Mouse (Mus musculus): ENCODE data around the gene Fahd2a. TPM values are rescaled to one million over a fixed set of nuclear protein-coding genes. Genes with fewer than 3 reads are reported as not detected.

The Fahd2a gene
- polyA plus RNA-seq, 1 experiment from 2014 or later, result 35.8 TPM

DNA sequence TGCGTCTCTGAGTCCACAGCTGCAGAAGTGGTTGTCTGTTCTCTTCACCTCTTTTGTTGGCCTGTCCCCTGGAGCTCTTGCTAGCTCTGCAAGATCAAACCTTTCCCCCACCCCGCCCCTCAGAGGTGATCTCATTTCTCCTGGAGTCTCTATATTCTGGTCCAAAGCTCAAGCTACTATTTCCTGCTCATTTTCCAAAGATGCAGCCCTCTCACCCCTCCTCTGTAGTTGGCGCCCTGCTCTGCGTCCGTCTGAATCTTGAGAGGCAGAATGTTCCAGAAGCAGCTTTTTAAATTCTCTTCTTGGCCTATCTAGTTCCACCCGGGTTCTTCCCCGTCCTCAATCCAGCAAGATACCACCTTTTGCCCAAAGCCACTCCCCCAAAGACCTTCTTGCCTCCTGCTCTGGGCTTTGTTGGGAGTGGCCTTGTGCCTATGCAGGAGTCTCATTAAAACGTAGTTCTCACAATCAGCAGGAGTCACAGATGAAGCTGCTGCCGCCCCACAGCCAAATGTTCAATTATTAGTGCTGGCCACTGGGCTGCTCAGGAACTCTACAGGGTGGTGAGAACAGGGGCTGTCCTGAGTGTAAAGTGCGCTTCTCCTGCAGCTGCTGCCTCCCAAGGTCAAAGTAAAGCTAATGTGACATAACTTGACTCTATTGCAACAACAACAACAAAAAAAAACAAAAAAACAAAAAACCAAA lies 25.9 kb downstream of the Fahd2a start:
- H3K4me2 ChIP-seq, result no peak overlapping the region
- no peak overlapping the region for H3K4me3 ChIP-seq
- H3K9ac ChIP-seq, result no peak overlapping the region
- no peaks in the 10 kb centered on the region for H3K27me3 ChIP-seq (replicated peaks)
- no peaks in the 10 kb centered on the region for H3K36me3 ChIP-seq (replicated peaks)
- no peak for ATAC-seq (replicated peaks)
- no peaks in the 10 kb centered on the region for H3K9me3 ChIP-seq
- WGBS, result 78% methylated on average over 10 of the region's 10 CpGs
- H3K4me1 ChIP-seq, result no peaks in the 10 kb centered on the region
- H3K27ac ChIP-seq, result no peak overlapping the region

DNA sequence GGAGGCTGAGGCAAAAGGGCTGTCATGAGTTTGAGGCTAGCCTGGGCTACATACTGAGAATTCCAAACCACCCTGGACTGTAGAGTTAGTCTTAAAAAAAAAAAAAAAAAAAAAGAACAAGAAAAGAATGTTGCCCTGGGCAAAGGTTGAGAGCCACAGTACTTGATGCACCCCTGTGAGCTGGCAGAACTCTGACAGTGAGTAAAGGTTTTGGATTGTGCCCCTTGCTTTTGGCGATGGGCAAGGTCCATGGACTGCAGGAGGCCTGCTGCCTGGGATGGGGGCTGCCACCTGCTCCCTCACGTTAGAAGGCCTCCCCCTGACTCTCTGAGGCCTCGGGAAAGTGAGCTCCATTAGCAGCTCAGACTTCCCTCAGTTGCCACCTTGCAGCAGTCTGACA lies 27.7 kb downstream of the Fahd2a start:
- Histone ChIP-seq H3K27me3 (replicated peaks) (no peaks in the 10 kb centered on the region), H3K4me3 (no peak overlapping the region), H3K4me1 (no peaks in the 10 kb centered on the region), H3K4me2 (no peak overlapping the region), H3K27ac (no peak overlapping the region), H3K9ac (no peak overlapping the region), H3K36me3 (replicated peaks) (no peaks in the 10 kb centered on the region), H3K9me3 (no peaks in the 10 kb centered on the region)
- no peak for ATAC-seq (replicated peaks)
- WGBS, result 62% methylated on average over 3 of the region's 3 CpGs

DNA sequence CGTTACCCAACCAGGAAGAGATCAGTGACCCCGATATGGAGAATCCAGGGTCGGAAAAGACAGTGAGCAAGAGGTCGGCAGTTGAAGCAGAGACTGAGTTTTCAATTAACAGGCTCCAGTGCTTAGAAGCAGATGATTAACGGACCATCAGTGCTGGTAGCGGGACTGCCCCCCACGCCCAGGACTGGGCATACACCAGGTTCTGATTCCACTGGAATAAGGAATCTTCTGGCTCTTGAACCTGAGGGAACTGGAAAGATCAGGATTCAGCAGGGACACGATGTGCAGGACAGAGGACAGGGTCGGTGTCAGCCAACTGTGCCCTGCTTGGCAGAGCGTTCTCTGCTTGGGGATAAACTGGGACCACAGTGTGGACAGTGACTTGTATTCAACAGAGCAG lies 28.6 kb downstream of the Fahd2a start:
- 79% methylated on average over 10 of the region's 10 CpGs for WGBS
- H3K4me3 ChIP-seq, result no peak overlapping the region
- no peaks in the 10 kb centered on the region for H3K9me3 ChIP-seq
- no peaks in the 10 kb centered on the region for H3K4me1 ChIP-seq
- H3K36me3 ChIP-seq (replicated peaks), result no peaks in the 10 kb centered on the region
- no peak for ATAC-seq (replicated peaks)
- no peak overlapping the region for H3K27ac ChIP-seq
- H3K9ac ChIP-seq, result no peak overlapping the region
- no peaks in the 10 kb centered on the region for H3K27me3 ChIP-seq (replicated peaks)
- no peak overlapping the region for H3K4me2 ChIP-seq

DNA sequence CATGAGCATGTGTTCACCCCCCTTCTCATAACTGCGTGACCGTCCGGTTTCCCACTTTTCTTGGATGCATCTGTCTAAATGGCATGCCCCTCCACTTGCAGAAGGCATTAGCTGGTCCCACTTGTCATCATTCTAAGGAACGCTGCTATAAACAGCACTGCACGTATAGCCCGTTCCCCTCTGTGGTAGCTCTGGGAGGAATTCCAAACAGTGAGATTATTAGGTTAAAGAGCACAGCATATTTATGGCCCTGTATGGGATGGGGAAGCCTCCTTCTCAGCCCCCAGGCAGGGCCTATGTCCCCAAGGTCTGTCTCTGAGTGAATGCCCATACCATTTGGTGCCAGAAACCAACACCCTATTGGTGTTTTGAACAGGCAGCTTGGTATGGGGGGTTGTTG lies 33.2 kb downstream of the Fahd2a start:
- no peaks in the 10 kb centered on the region for H3K4me1 ChIP-seq
- no peak overlapping the region for H3K4me2 ChIP-seq
- H3K9me3 ChIP-seq, result no peaks in the 10 kb centered on the region
- H3K27ac ChIP-seq, result no peak overlapping the region
- no peaks in the 10 kb centered on the region for H3K36me3 ChIP-seq (replicated peaks)
- no peak overlapping the region for H3K4me3 ChIP-seq
- ATAC-seq (replicated peaks), result no peak
- H3K27me3 ChIP-seq (replicated peaks), result no peaks in the 10 kb centered on the region
- H3K9ac ChIP-seq, result no peak overlapping the region
- 84% methylated on average over 6 of the region's 6 CpGs for WGBS

- 92% methylated on average over 7 of the region's 7 CpGs for WGBS
- Histone ChIP-seq H3K9me3 (no peaks in the 10 kb centered on the region), H3K36me3 (replicated peaks) (no peaks in the 10 kb centered on the region), H3K27me3 (replicated peaks) (no peaks in the 10 kb centered on the region), H3K9ac (no peak overlapping the region), H3K4me1 (no peaks in the 10 kb centered on the region), H3K4me2 (no peak overlapping the region), H3K4me3 (no peak overlapping the region), H3K27ac (no peak overlapping the region)
- ATAC-seq (replicated peaks), result no peak
Measured at GRCm38 (mm10) chr2:127398738-127399137, 45.6 kb downstream of the Fahd2a start.

DNA sequence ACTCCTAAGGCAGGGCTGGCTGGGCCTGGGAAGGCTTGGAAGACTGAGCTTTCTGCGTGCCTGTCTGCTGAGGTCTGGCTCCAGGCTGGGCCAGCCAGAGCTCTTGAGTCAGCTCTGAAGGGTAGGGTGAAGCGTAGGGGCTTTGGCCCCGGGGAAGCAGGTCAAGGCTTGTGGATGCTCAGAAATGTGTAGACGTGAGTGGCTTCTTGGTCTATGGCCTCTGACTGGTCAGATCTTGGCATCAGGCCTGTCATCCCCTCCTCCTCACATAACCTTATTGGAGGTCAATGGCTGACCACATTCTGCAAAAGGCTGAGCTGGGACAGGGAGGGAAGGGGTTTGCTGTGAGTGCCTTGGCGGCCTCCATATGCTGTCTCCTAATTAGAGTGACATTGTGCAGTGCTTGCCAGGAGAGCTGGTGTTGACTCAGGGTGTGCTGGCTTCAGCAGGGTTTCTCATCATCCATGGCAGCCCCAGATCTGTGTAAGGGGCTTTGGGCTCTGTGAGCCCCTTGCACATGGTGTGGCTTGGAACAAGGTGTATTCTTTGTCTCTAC lies 49.7 kb downstream of the Fahd2a start:
- no peaks in the 10 kb centered on the region for H3K4me1 ChIP-seq
- H3K9ac ChIP-seq, result no peak overlapping the region
- 88% methylated on average over 5 of the region's 5 CpGs for WGBS
- no peak overlapping the region for H3K4me3 ChIP-seq
- no peak overlapping the region for H3K4me2 ChIP-seq
- H3K27me3 ChIP-seq (replicated peaks), result no peaks in the 10 kb centered on the region
- no peak overlapping the region for H3K27ac ChIP-seq
- no peak for ATAC-seq (replicated peaks)
- no peaks in the 10 kb centered on the region for H3K9me3 ChIP-seq
- H3K36me3 ChIP-seq (replicated peaks), result no peaks in the 10 kb centered on the region

DNA sequence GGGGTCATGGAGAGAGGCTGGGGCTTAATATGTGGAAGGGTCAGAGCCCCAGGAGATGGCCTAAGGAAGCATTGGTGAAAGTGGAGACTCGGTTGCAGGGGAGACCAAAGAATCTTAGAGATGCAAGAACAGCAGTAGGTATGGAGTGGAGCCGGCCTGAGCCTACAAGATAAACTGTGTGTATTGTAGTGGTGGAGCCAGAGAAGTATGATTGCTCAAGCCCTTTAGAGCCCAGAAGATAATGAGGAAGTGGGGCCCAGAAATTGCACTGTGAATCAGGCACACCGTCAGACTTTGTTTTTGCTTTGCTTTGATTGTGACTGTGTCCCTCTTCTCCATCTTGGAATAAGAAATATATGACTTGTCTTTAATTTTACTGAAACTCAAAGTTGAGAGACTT lies 53.0 kb downstream of the Fahd2a start:
- no peaks in the 10 kb centered on the region for H3K27me3 ChIP-seq (replicated peaks)
- ATAC-seq (replicated peaks), result no peak
- 73% methylated on average over 3 of the region's 3 CpGs for WGBS
- no peaks in the 10 kb centered on the region for H3K9me3 ChIP-seq
- H3K4me2 ChIP-seq, result no peak overlapping the region
- H3K4me1 ChIP-seq, result no peaks in the 10 kb centered on the region
- no peak overlapping the region for H3K4me3 ChIP-seq
- no peaks in the 10 kb centered on the region for H3K36me3 ChIP-seq (replicated peaks)
- H3K9ac ChIP-seq, result no peak overlapping the region
- no peak overlapping the region for H3K27ac ChIP-seq

- H3K4me2 ChIP-seq, result no peak overlapping the region
- no peak for ATAC-seq (replicated peaks)
- H3K4me1 ChIP-seq, result no peaks in the 10 kb centered on the region
- no peak overlapping the region for H3K4me3 ChIP-seq
- H3K36me3 ChIP-seq (replicated peaks), result no peaks in the 10 kb centered on the region
- H3K27ac ChIP-seq, result no peak overlapping the region
- WGBS, result 76% methylated on average over 4 of the region's 4 CpGs
- H3K9me3 ChIP-seq, result no peaks in the 10 kb centered on the region
- H3K27me3 ChIP-seq (replicated peaks), result no peaks in the 10 kb centered on the region
- no peak overlapping the region for H3K9ac ChIP-seq
Measured at GRCm38 (mm10) chr2:127390846-127391245, 53.5 kb downstream of the Fahd2a start.

GRCm38 (mm10) chr2:127390352-127390751 lies 54.0 kb downstream of the Fahd2a start:
- H3K4me1 ChIP-seq, result no peaks in the 10 kb centered on the region
- ATAC-seq (replicated peaks), result no peak
- H3K4me3 ChIP-seq, result no peak overlapping the region
- no peak overlapping the region for H3K9ac ChIP-seq
- H3K9me3 ChIP-seq, result no peaks in the 10 kb centered on the region
- no peak overlapping the region for H3K27ac ChIP-seq
- no peaks in the 10 kb centered on the region for H3K27me3 ChIP-seq (replicated peaks)
- 86% methylated on average over 3 of the region's 3 CpGs for WGBS
- no peaks in the 10 kb centered on the region for H3K36me3 ChIP-seq (replicated peaks)
- no peak overlapping the region for H3K4me2 ChIP-seq

GRCm38 (mm10) chr2:127387521-127387920 lies 56.8 kb downstream of the Fahd2a start:
- Histone ChIP-seq H3K27me3 (replicated peaks) (no peaks in the 10 kb centered on the region), H3K36me3 (replicated peaks) (no peaks in the 10 kb centered on the region), H3K4me1 (no peaks in the 10 kb centered on the region), H3K27ac (no peak overlapping the region), H3K4me2 (no peak overlapping the region), H3K4me3 (no peak overlapping the region), H3K9ac (no peak overlapping the region), H3K9me3 (no peaks in the 10 kb centered on the region)
- no peak for ATAC-seq (replicated peaks)
- 81% methylated on average over 2 of the region's 2 CpGs for WGBS

Other genes with a start within 250 kb of the Fahd2a start
- gene 1810024B03Rik, start 236.3 kb downstream of the Fahd2a start, polyA plus RNA-seq (2015; fragmentation: Nextera tagmentation; extraction: Ambion mirVana), result 1.0 TPM in 2 replicates
- 58.1 and 58.8 TPM in 2 replicates for gene Snrnp200, start 236.2 kb downstream of the Fahd2a start, polyA plus RNA-seq (2015; fragmentation: Nextera tagmentation; extraction: Ambion mirVana)
- 56.9 and 62.6 TPM in 2 replicates for gene Ciao1, start 196.7 kb downstream of the Fahd2a start, polyA plus RNA-seq (2015; fragmentation: Nextera tagmentation; extraction: Ambion mirVana)
- 55.2 and 57.2 TPM in 2 replicates for gene Tmem127, start 196.7 kb downstream of the Fahd2a start, polyA plus RNA-seq (2015; fragmentation: Nextera tagmentation; extraction: Ambion mirVana)
- 90.8 and 94.4 TPM in 2 replicates for gene Stard7, start 174.3 kb downstream of the Fahd2a start, polyA plus RNA-seq (2015; fragmentation: Nextera tagmentation; extraction: Ambion mirVana)
- gene Dusp2, start 108.4 kb downstream of the Fahd2a start, polyA plus RNA-seq (2015; fragmentation: Nextera tagmentation; extraction: Ambion mirVana), result 11.0 TPM in 2 replicates
- gene Astl, start 105.9 kb downstream of the Fahd2a start, polyA plus RNA-seq (2015; fragmentation: Nextera tagmentation; extraction: Ambion mirVana), result not detected in 2 replicates
- gene Adra2b, start 81.4 kb downstream of the Fahd2a start, polyA plus RNA-seq (2015; fragmentation: Nextera tagmentation; extraction: Ambion mirVana), result 0.19 and 0.34 TPM in 2 replicates
- gene Gpat2, start 19.4 kb downstream of the Fahd2a start, polyA plus RNA-seq (2015; fragmentation: Nextera tagmentation; extraction: Ambion mirVana), result 0.21 and 0.24 TPM in 2 replicates
- 8.9 and 10.0 TPM in 2 replicates for gene Kcnip3, start 77.5 kb upstream of the Fahd2a start, polyA plus RNA-seq (2015; fragmentation: Nextera tagmentation; extraction: Ambion mirVana)
- gene Prom2, start 96.9 kb upstream of the Fahd2a start, polyA plus RNA-seq (2015; fragmentation: Nextera tagmentation; extraction: Ambion mirVana), result 0.06 and 0.14 TPM in 2 replicates
- gene Zfp661, start 142.5 kb upstream of the Fahd2a start, polyA plus RNA-seq (2015; fragmentation: Nextera tagmentation; extraction: Ambion mirVana), result 8.0 and 8.4 TPM in 2 replicates
- 145 and 151 TPM in 2 replicates for gene Mrps5, start 142.7 kb upstream of the Fahd2a start, polyA plus RNA-seq (2015; fragmentation: Nextera tagmentation; extraction: Ambion mirVana)
- 1.5 and 2.7 TPM in 2 replicates for gene Mal, start 212.1 kb upstream of the Fahd2a start, polyA plus RNA-seq (2015; fragmentation: Nextera tagmentation; extraction: Ambion mirVana)

Measured in midbrain, embryonic 15.5 days (tissue).